Mouse (Mus musculus) right cerebral cortex, postnatal 4 days (tissue): ENCODE measurements around the gene Sash3.

Source experiments
- DNase-seq: peaks from one replicate; pipeline ENCODE4 v3.0.0-alpha.2; 2022

Gene Sash3

DNA sequence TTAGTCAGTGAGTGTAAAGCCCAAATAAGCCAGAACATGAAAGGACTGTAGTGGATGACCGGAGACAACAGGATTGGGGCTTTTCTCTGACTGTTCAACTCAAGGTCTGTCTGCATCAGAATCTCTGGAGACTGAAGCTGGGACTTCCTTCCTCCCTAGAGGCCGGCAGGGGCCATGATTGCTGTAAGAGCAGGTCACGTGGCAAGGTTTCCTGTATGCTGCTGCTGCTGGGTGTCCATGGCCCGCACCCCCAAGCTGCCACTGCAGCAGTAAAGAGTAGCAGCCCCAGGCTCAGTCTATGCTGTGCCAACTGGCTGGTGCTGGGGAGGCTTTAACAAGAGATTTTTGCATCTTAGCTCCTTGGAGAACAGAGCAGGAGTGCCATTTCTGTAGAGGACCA lies at the start of gene Sash3:
Gene Sash3 (plus strand): TSS at position 175 of the 400 bp plus-strand sequence.
- no peak for DNase-seq

DNA sequence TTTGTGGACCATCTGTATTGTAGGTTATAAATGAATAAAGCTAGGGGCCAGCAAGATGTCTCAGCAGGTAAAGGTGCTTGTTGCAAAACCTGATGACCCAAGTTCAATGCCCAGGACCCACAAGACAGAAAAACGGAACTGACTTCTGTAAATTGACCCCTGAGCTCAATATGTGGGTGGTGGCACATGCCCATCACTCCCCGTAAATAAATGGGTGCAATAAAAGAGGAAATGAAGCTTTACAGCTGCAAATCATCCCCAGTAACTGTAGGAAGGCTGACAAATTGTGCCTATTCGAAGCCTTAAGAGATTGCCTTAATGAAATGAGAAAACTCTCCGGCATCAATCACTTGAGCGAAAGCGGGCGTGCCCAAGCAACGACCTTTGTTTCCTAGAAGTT lies 49.7 kb upstream of the Sash3 start:
- no peak for DNase-seq

DNA sequence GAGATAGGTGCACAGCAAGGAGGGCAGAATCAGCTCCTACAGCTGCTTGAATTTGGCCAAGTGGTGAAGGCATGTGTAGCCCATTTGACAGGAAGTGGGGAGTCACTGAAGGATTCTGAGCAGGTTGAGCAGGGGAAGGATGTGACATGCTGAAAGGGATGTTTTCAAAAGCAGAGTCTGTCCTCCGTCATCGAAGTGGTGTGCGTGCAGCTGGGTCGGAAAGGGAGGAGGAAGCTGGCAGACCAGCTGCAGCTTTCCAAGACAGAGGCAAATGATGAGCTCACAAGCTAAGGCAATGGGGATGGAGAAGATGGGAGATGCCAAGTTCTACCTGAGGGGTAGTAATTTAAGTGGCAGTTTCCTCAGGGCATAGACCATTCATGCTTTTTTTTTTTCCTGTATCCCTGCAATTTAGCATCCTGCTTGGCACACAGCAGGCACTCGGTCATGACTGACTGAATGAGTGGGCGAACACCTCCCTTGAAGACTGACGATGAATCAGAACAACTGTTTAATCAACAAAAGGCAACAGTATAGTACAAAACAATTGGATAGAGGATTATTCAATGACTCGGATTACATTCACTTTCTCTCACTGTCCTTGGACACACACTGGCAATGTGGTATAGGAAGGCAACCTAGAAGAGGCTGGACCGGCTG lies 47.6 kb upstream of the Sash3 start:
- no peak for DNase-seq

DNA sequence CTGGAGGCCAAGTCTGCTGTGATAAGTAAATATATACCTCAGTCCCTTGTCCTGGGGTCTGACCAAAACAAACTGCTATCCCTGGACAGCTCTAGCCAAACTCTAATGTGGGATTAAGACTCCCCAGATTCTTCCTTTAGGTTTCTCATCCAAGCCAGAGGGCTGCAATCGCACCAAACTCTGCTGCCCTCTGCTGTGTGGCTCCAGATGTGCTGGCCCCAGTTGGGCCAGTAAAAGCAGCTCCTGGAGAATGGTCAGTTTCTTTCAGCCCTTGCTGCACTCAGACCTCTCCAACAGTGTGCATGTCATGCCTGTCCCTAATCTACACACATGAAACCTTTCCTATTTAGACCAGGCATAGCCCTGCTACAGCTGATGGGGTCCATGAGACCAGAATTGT lies 46.4 kb upstream of the Sash3 start:
- no peak for DNase-seq

DNA sequence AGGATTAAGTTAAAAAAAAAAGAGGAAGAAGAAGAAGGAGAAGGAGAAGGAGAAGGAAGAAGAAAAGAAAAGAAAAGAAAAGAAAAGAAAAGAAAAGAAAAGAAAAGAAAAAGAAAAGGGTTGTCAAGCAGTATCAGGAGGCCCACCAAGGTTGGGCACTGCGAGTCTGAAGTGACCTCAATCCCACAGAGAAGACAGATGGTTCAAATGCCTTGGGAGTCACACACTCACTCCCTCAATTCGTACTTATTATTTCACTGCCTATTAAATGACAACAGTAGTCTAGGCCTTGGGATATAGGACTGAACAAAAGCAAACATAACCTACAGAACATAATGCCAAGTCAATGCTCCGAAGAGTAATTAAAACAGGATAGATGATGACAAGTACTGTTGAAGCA lies 43.0 kb upstream of the Sash3 start:
- DNase-seq, result no peak

DNA sequence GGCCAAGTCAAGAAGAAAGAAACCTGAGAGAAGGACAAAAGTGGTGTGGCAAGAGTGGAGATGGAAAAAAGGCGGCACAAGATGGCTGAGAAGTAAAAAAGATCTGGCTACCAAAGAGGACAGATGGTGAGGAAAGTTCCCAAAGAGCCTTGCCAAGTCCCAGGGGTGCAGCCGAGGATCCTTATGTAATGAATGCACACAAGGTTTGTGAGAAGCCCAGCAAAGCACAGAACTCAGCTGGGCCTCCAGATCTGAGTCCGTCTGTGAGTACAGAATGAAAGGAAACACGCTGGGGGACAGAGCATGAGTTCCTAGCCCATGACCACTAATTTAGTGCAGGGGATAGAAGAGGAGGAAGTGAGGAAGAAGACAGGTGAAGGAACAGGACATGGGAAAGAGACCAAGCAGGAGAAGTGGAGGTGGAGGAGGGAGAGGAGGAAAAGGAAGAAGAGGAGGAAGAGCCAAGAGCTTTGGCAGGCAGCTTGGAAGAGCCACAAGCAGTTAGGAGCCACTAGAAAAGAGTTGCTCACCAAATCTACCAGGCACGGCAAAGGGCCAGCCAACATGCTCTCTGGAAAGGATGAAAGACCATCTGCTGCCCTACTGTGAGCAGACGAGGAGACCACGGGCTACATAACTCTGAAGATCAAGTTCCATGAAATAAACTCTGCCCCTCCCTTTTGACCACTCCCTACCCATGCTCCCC lies 41.3 kb upstream of the Sash3 start:
- no peak for DNase-seq

DNA sequence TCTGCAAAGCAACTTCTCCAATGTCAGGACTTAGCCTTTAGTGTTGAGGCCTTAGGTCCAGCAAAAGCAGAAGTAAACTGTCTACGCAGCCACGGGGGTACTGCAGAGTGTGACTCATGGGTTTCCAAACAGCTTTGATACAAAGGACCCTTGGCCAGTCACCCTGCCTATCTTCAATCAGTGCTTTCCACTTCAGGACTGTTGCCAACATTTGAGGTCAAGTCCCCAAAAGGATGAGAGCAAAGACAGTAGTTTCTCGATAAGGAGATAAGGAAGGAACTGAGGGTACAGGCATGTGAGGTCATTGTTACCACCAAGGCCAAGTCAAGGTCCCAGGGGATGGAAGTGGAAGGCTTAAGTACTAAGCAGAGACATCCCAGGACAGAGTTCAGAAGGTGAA lies 40.0 kb upstream of the Sash3 start:
- DNase-seq, result no peak

DNA sequence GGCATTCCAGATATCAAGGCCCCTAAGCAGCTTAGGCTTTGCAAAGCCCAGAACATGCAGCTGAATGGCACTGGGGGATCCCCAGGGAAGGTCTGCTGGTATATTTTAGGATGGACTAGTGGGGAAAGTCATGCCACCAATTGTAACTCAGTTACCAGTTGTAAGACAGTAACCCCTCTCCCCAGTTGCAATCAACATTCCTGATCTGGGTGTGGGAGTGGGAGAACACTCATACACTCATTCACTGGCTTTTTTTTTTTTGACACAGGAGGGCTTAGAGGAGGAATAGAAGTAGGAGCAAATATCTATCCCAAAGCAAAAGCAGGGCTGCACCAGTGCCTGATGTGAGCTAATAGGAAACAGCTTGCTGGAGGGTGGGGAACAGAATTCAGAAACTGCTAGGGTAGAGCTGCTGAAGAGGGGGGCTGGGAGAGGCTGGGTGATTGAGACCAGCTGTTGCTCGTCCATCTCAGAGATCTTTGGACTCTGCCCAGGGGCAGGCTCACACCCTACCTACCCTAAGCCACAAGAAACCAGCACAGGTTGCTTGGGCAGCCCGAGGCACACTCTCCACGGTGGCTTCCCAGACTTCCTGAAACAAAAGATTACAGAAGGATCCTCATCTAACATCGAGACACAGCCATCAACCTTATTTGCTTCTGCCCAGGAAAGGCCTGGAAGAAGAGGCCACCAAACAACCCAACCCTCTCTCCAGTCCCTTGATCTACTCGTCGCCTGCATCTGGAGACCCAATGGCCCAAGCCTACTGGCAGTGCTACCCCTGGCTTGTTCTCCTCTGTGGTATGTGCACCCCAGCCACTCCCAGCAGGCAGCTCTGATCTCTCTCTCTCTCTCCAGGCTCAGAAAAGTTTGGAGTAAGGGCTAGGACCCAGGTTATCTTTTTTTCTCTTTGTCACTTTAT lies 37.6 kb upstream of the Sash3 start, which contains the start of gene Xpnpep2:
Gene Xpnpep2 (plus strand): TSS at position 332 of the 922 bp plus-strand sequence.
- no peak for DNase-seq

DNA sequence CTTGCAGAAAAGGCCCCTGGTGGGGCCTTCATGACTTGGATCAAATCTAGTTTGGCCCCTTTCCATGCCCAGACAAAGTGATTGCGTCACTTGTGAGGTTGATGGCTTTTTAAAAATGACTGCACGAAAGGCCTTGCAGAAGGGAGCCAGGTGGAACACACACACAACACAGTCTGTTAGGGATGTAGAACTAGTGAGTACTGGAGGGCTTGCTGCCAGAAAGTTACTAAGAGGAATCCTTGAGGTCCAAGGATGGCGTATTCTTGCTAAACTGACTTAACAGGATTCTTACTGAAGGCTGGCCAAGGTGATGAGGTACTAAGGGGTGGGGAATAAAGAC lies 37.0 kb upstream of the Sash3 start:
- DNase-seq, result no peak

DNA sequence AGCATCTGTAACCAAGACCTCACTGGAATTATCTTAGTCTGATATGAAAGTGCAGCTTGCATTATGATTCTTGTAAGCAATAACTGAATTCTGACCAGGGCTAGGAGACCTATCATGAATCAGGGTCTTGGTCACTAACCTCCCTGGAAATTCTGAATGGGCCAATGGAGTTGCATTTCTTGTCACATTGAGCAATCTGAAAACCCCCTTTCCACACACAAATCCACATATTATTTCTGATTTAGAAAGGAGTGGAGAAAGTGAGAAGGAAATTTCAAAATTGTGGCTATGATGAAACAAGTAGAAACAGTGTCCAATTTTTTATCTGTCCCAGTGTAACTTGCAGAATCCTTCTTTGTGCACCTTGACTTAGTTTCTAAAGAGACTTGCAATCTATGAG lies 26.9 kb upstream of the Sash3 start:
- no peak for DNase-seq

DNA sequence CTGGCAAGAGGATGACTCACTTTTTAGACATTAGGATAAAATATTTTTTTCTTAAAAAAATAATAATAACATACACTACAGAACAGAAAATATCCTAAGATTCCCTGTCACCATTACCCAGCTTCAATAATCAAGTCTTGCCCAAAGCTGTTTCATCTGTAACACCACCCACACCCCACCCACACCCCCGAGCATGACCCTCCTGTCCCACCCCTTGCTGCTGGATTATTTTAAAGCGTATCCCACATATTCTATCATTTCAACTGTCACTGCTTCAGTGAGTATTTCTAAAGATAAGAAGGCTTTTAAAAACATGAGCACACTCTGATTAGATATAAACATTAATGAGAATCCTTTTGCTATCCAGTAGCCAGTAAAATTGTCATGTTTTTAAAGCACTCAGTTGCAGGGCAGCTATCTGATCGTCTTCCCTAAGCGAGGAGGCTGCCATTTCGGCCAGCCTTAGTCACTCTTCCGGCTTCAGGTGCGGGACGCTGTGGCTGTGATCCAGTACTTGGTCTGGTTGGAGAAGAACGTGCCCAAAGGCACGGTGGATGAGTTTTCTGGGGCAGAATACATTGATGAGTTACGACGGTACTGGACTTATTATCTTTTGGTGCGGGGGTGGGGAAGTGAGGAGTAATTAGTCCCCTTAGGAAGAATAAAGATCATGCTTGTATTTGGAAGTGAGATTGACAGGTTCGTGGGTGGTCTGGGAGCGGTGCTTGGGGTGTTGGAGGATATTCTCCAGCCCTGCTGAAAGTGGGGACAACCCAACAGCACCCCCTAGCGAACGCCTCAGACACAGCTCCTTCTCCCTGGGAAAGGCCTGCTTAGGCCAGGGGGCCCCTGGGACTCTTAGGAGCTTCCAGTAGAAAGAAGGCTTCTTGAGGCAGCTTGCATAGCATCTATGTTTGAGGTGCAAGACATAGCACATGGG lies 21.8 kb upstream of the Sash3 start:
- DNase-seq, result peak; percentile 59

DNA sequence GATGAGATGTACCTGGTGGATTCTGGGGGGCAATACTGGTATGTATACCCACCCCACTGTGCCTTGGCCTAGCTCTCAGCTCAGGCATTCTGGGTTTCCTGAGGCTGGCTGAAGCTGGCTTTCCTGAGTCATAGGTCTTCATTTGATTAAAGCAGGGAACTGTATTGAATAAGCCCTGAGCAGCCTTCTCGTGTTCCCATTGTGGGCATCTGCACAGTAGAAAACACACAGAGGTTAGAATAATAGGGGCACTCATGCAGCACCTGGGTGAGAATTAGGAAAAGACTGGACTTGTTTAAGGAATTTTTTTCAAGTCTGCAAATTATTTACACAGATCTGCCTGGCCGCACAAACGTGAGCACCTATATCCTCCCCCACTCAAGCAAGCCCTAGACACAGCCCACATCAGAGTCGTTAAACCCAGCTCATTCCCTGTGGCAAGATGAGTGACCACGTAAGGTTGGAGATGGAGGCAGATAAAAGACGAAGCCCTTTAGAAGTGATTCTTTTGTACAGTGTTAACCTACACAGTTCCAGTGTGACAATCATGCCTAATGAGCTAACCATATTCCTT lies 19.2 kb upstream of the Sash3 start:
- no peak for DNase-seq

DNA sequence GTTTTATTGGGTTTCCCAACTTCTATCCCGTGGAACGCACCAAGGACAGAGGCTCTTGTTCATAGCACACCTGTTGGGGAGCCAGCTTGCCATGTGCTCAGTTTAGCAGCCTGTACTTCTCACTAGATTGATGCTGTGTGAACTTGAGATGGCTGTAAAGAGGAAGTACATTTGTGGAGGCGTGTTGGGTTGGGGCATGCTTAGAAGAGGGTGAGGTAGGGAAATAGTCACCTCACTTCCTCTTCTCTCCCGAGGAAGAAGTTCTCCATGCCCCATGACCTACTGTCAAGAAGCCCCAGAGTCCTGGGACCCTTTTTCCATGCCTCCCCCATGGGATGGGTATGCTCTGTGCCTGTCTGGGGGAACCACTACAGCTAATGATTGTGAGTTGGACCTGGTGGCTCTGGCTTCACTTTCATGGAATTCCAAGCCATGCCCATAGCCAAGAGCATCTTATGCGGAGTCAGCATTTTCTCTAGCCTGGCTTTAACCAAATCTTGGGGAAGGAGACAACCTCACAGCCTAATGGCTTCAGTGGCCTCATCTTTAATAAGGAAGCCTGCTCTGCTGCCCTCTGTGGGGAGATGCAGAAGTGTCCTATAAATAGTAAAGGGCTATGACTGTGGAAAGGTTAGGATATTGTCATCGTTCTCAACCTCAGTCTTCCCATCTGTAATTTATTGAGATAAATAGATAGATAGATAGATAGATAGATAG lies 18.6 kb upstream of the Sash3 start:
- DNase-seq, result no peak

DNA sequence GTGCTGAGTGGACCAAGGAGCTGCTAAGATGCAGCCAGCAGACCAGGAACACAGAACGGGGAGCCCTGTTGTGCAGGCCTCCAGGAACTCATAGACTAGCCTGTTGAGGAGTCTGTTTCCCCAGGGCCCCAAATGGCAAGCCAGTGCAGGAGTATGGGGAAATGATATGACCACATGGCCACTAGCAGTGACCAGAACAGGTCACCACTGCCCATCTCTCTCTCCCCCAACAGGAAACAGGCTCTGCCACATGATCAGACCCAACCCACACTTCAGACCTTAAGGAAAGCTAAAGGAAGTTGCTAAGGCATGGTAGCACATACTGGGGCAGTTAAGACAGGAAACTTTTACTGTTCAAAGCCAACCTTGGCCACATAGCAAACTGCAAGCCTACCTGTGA lies 17.1 kb upstream of the Sash3 start:
- DNase-seq, result no peak

DNA sequence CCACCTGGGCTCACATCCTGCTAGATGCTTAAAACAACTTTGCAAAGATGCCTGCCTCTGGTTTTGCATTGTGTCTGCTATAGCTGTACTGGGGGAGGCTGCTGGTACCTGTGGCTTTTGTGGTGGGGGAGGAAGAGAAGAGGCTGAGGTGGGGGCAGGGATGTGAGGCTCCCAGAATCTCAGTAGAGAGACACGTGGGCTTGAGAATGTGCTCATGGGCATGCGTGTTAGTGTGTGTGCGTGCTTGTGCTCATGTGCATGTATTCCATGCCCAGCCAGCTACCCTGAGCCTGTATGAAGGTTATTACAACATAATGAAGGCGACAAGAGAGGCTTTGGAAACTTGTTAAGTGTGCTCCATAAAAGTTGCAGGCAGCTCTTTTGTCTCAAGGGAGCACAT lies 9.3 kb upstream of the Sash3 start:
- no peak for DNase-seq

DNA sequence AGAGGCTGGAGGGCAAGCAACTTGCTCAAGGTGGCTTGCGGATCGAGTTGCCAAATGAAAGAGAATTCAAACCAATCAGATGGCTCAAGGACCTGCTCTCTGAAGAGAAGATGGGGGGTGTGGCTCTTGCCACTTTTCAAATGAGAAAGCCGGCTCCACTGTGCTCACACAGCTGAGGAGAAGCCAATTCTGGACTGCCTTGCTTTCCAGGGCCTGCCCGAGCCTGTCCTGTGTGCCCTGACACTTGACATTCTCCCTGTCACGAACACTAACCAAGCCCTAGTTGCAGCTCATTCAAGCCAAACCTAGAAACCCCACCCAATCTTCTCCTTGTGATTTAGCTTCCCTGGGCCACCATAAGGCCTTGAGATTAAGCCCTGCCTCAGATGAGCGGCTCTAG lies 8.2 kb upstream of the Sash3 start:
- DNase-seq, result no peak

DNA sequence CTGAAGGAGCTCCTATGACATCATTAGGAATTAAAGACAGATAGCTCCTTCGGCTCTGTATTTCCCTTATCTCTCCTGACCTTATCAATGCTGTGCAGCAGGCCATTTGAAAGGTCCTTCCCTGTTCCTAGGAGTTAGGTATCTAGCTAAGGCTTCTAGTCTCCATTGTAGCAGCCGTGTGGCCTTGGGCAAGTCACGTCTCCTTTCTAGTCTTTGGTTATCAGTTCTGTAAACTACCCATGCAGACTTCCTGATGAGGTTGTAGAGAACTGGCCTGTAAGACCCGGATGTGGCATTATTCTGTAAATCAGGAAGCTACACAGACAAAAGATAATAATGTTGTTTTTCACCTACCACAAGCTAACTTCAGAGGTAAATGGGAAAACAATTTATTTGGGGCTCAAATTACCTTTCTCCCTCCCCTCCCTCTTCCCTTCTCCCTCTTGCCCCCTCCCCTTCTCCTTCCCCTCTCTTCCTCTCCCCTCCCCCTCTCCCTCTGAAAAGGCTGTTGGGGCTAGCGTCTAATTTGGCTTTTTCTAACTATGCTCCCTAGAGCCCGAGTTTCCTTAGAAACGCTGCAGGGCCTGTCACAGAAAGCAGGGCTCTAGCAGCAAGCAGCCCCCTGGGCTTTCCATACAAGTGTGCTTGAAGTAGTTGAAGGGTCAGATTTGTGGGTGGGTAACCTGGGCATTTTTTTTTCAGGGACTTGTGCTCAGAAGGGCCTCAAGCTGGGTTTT lies 7.5 kb upstream of the Sash3 start:
- no peak for DNase-seq

DNA sequence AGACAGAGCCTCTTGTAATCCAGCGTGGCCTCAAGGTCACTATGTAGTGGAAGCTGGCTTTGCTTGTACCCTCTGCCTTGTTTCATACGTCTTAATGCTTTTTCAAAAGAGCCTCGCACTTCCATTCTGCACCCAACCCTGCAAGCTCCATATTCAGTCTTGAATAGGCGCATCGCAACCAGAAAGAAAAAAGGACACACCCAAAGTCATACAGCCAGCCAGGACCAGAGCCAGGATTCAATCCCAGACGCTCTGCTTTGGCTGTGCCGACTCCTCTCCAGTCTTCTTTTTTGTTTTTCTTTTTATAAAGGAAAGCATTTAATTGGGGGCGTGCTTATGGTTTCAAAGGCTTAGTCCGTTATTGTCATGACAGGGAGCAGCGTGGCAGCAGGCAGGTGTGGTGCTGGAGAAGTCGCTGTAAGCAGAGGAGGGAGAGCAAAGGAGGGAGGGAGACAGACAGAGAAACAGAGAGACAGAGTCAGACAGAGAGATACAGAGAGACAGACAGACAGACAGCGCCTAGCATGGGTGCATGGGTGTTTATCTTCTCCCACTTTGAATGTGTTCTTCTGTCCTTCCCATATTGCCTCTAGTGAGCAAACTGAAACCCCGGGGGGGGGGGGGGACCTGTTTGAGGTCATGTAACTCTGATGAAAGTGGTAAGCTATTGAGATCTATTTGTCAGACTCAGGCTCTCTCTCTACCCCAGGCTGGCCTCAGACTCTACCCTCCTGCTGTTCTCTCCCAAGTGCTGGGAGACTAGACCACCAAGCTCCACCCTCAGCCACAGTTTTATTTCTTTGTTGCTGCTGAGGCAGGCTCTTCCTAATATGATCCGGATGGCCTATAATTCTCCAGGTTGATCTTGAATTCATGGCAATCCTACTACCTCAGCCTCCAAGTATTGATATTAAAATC lies 6.6 kb upstream of the Sash3 start:
- DNase-seq, result no peak

DNA sequence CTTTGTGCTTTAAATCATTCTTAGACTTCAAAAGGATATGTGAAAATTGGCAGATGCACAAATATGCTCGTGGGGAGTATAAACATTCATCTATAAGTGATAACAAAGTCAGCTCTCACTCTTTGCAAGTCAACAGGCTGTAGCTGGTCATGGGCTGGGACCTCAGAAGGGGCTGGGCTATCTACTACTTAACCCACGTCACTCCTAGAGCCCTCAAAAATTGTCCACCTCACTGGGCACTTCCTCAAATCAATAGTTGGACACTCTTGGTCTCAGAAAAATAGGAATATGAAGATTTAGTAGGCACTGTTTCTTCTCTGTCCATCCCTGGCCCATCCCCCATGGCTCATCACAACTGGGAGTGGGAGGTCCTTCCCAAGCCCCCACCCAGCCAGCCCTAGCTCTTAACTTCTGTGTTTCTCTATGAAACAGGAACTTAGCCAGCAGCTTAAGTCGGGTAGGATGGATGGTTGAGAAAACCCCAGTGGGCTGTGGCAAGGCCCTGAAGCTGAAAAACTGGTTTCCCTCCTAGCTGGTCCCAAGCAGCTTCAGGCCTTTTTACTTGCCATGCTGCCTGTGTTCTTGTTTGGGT lies 5.9 kb upstream of the Sash3 start:
- no peak for DNase-seq
